Mouse (Mus musculus) hindbrain, embryonic 13.5 days (tissue): ENCODE data around the gene Dedd. TPM values are rescaled to one million over a fixed set of nuclear protein-coding genes. Genes with fewer than 3 reads are reported as not detected.

Experiments
- ATAC-seq: fragments of 200-750 bp; cut with Nextera tagmentation; 2 replicates; pipeline ENCODE4 v1.8.0; 2017; ENCODE audit warnings: moderate TSS enrichment; ENCODE audit not compliant: low FRiP score
- H3K27ac ChIP-seq: fragments of 300-500 bp; sonication (generic); 2 replicates; pipeline ENCODE4 v1.5.1; 2015; ENCODE audit warnings: inconsistent platforms, mild to moderate bottlenecking, moderate library complexity
- H3K27me3 ChIP-seq: fragments of 300-500 bp; sonication (generic); 2 replicates; pipeline ENCODE4 v1.6.1; 2015; ENCODE audit warnings: mild to moderate bottlenecking, inconsistent platforms
- H3K36me3 ChIP-seq: fragments of 300-500 bp; sonication (generic); 2 replicates; pipeline ENCODE4 v1.6.1; 2015; ENCODE audit warnings: mild to moderate bottlenecking, inconsistent platforms
- H3K4me1 ChIP-seq: fragments of 300-500 bp; sonication (generic); replicated peaks from 2 replicates; pipeline ENCODE4 v1.6.1; 2015; ENCODE audit warnings: inconsistent platforms
- H3K4me2 ChIP-seq: fragments of 300-500 bp; sonication (generic); 2 replicates; pipeline ENCODE4 v1.6.1; 2015; ENCODE audit warnings: inconsistent platforms, mild to moderate bottlenecking, moderate library complexity
- H3K4me3 ChIP-seq: fragments of 300-500 bp; sonication (generic); 2 replicates; pipeline ENCODE4 v1.5.1; 2015; ENCODE audit warnings: mild to moderate bottlenecking, inconsistent platforms
- H3K9ac ChIP-seq: fragments of 300-500 bp; sonication (generic); 2 replicates; pipeline ENCODE4 v1.6.1; 2015; ENCODE audit warnings: mild to moderate bottlenecking, inconsistent platforms
- H3K9me3 ChIP-seq: fragments of 300-500 bp; sonication (generic); 2 replicates; pipeline ENCODE4 v1.6.1; 2016; ENCODE audit warnings: inconsistent platforms
- WGBS: fragments of 180-500 bp; shearing (Covaris S2); methylation state at CpG from one replicate; pipeline ENCODE4 v1.1.7; 2015; 5-methylcytosine and 5-hydroxymethylcytosine counted together
- polyA plus RNA-seq: library from polyadenylated mRNA; unstranded; fragments of >200 nt; fragmentation: Nextera tagmentation; extraction: Ambion mirVana; gene quantifications from 2 replicates; pipeline ENCODE4 v1.2.1, GENCODE M21; 2015

Dedd gene
- polyA plus RNA-seq, 1 experiment from 2014 or later = 52.3 TPM

DNA sequence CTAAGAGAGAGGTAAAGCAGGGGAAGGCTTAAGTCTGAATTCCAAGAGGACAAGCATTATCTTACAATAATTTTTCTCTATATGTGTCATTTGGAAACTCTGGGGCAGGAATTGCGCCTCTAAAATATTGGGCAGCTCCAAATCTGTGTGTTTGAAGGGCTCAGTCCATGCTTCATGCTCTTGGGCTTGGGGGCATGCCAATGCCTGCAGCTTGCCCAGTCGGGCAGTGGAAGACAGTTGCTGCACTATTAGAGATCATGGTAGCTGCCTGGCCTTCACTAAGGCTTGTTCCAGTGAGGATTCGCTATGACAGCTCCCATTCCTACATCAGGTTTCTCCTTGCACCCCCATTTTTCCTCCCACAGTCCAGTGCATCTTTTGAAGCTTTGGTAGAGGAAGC, 19.7 kb downstream of the Dedd start:
- peaks cover 39% of the 10 kb centered on the region for H3K4me1 ChIP-seq
- 95% methylated on average over 3 of the region's 3 CpGs for WGBS
- H3K4me2 ChIP-seq = no peak overlapping the region
- no peak for ATAC-seq
- H3K36me3 ChIP-seq = peaks cover 3% of the 10 kb centered on the region; the same call in 1 of the 2 replicates
- no peak overlapping the region for H3K4me3 ChIP-seq
- H3K27ac ChIP-seq = no peak overlapping the region
- H3K9ac ChIP-seq = no peak overlapping the region
- H3K27me3 ChIP-seq = no peaks in the 10 kb centered on the region
- H3K9me3 ChIP-seq = peaks cover 5% of the 10 kb centered on the region; the same call in 1 of the 2 replicates

DNA sequence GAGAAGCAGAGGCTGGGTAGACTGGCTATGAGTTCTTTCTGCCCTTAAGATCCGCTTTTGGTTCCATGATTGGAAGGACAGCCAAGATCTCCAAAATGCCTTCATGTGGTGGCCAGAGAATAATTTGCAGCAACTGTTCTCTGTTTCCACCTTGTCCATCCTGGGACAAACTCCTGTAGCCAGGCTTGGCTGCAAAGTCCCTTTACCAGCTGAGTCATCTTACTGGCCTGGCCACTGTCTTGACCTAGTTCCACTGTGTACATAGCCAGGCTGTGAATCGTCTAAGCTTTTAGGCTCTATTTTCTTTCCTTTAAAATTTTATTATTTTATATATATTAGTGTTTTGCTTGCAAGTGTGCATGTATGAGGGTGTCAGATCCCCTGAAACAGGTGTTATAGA, 20.3 kb downstream of the Dedd start:
- 95% methylated on average over 2 of the region's 2 CpGs for WGBS
- peaks cover 5% of the 10 kb centered on the region; the same call in 1 of the 2 replicates for H3K9me3 ChIP-seq

DNA sequence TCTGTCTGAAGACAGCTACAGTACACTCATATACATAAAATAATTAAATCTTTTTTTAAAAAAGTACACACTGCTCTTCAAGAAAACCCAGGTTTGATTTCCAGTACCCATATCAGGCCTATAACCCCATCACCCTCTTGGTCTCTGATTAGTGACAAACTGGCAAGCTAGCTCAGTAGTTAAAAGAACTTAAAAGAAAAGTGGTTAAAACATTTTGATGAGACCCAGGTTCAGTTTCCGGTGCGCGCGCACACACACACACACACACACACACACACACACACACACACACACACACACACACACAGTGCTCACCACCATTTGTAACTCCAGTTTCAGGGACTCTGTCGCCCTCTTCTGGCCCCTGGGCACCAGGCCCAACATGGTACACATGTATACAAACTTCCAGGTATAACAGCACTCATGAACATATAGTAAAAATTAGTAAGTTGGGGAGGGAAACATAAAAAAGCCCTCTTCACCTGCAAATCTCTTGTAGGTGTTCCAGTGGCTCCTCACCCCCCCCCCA, 26.9 kb downstream of the Dedd start:
- no peak for ATAC-seq
- Histone ChIP-seq H3K36me3 (peaks cover 28% of the 10 kb centered on the region), H3K27me3 (no peaks in the 10 kb centered on the region), H3K4me3 (no peak overlapping the region), H3K9me3 (peaks cover 3% of the 10 kb centered on the region; the same call in 1 of the 2 replicates), H3K4me1 (peaks cover 13% of the 10 kb centered on the region), H3K9ac (no peak overlapping the region), H3K27ac (no peak overlapping the region), H3K4me2 (no peak overlapping the region)
- 81% methylated on average over 5 of the region's 5 CpGs for WGBS

More for the DNA sequence above, 20.3 kb downstream of the Dedd start:
- Histone ChIP-seq H3K9ac (no peak overlapping the region), H3K27me3 (no peaks in the 10 kb centered on the region), H3K4me3 (no peak overlapping the region), H3K4me2 (no peak overlapping the region), H3K36me3 (0 out of 2 replicates have a peak, but pooled peaks cover 3% of the 10 kb centered on the region), H3K4me1 (peaks cover 34% of the 10 kb centered on the region), H3K27ac (no peak overlapping the region)
- no peak for ATAC-seq

DNA sequence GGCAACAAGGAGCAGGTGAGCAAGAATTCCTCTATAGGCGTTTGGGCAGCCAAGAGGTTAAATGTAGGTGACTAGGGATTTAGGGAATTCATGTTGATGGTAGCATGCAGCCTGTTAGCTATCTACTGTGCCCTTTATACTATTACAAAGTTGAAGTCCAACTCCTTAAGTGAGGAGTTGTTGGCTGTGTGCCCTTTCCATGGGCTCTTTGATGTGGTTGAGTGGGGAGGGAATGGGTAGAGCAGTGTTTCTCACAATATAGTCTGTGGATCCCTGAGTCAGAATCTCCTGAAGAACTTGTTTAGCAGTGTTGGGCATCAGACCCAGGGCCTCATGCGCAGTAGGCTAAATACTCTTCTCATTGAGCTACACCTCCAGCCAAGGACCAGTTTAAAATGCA, 27.9 kb downstream of the Dedd start:
- Histone ChIP-seq H3K36me3 (peaks cover 28% of the 10 kb centered on the region), H3K4me1 (peaks cover 19% of the 10 kb centered on the region), H3K4me2 (no peak overlapping the region), H3K27me3 (no peaks in the 10 kb centered on the region), H3K4me3 (no peak overlapping the region), H3K9me3 (peaks cover 3% of the 10 kb centered on the region; the same call in 1 of the 2 replicates), H3K27ac (no peak overlapping the region), H3K9ac (no peak overlapping the region)
- WGBS = 89% methylated on average over 2 of the region's 2 CpGs
- no peak for ATAC-seq

DNA sequence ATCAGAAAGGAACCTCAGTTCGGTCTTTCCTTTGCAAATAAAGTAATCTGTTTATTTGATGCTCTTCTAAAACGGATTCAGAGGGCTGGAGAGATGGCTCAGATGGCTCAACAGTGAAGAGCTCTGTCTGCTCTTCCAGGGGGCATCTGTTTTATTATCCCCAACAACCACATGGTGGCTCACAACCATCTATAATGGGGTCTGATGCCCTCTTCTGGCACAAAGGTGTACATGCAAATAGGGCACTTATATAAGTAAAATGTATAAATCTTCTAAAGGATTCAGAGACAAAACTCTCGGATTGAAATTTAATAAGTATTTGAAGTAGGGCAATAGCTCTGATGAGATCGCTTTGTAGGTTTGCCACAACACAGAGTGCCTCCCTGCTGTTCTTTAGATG, 29.5 kb downstream of the Dedd start:
- Histone ChIP-seq H3K9me3 (peaks cover 3% of the 10 kb centered on the region; the same call in 1 of the 2 replicates), H3K4me1 (peaks cover 21% of the 10 kb centered on the region), H3K27me3 (no peaks in the 10 kb centered on the region), H3K4me2 (no peak overlapping the region), H3K36me3 (peaks cover 28% of the 10 kb centered on the region), H3K4me3 (no peak overlapping the region), H3K27ac (no peak overlapping the region), H3K9ac (no peak overlapping the region)
- WGBS = 78% methylated on average over 4 of the region's 4 CpGs
- no peak for ATAC-seq

DNA sequence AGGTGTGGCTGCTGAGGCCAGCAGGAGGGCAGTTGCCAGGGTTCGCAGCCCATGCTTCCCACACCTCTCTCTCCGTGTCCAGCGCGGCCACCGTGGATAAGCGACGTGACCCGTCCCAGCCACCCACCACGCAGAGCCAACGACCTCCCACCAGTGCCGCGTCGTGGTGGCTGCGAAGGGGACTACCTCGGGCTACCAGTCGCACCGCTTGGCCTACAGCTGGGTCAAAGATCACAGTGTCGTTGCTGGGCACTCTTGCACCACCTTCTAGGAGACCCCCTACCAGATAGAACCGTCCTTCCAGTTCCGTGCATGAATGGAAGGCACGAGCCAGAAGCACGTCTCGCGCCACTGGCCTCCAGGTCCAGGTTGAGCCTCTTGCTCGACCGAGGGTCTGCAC, 31.3 kb downstream of the Dedd start:
- H3K9me3 ChIP-seq = peaks cover 3% of the 10 kb centered on the region; the same call in 1 of the 2 replicates
- WGBS = 4% methylated on average over 26 of the region's 26 CpGs
- H3K9ac ChIP-seq = peak overlapping the region; percentile 78
- no peaks in the 10 kb centered on the region for H3K27me3 ChIP-seq
- peak overlapping the region; percentile 90 for H3K27ac ChIP-seq
- H3K4me2 ChIP-seq = peak overlapping the region; percentile 89
- peaks cover 21% of the 10 kb centered on the region for H3K4me1 ChIP-seq
- ATAC-seq = no peak
- H3K4me3 ChIP-seq = peak overlapping the region; percentile 51
- peaks cover 28% of the 10 kb centered on the region for H3K36me3 ChIP-seq

DNA sequence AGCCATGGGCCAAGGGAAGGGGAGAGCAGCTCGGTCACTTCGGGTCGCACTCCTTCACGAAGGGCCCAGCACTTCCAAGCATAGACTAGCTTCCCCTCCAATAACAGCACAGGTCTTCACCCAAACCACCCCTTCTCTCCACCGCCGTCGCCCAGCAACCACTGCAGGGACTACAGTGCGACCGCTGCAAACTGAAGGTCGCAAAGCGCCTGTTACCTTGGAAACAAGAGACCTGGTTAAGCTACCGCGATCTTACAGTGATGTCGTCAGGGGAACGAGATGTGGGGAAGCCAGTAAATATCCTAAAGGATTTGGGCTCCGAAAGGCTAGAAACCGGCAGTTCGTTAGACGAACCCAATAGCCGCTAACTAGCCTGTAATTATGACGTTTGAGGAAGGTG, 31.7 kb downstream of the Dedd start, which contains the start of gene Klhdc9:
Gene Klhdc9 (minus strand): TSS at position 143 of the 400 bp plus-strand sequence.
- Histone ChIP-seq H3K27me3 (no peaks in the 10 kb centered on the region), H3K4me2 (peak within 1 kb of the TSS; percentile 89), H3K9me3 (peaks cover 3% of the 10 kb centered on the region; the same call in 1 of the 2 replicates), H3K27ac (peak within 1 kb of the TSS; percentile 90), H3K36me3 (peaks cover 28% of the 10 kb centered on the region), H3K9ac (peak within 1 kb of the TSS; percentile 78), H3K4me3 (peak within 1 kb of the TSS; percentile 51), H3K4me1 (peaks cover 21% of the 10 kb centered on the region)
- ATAC-seq = peak; percentile 94
- WGBS = under 1% methylated on average over 21 of the region's 21 CpGs

DNA sequence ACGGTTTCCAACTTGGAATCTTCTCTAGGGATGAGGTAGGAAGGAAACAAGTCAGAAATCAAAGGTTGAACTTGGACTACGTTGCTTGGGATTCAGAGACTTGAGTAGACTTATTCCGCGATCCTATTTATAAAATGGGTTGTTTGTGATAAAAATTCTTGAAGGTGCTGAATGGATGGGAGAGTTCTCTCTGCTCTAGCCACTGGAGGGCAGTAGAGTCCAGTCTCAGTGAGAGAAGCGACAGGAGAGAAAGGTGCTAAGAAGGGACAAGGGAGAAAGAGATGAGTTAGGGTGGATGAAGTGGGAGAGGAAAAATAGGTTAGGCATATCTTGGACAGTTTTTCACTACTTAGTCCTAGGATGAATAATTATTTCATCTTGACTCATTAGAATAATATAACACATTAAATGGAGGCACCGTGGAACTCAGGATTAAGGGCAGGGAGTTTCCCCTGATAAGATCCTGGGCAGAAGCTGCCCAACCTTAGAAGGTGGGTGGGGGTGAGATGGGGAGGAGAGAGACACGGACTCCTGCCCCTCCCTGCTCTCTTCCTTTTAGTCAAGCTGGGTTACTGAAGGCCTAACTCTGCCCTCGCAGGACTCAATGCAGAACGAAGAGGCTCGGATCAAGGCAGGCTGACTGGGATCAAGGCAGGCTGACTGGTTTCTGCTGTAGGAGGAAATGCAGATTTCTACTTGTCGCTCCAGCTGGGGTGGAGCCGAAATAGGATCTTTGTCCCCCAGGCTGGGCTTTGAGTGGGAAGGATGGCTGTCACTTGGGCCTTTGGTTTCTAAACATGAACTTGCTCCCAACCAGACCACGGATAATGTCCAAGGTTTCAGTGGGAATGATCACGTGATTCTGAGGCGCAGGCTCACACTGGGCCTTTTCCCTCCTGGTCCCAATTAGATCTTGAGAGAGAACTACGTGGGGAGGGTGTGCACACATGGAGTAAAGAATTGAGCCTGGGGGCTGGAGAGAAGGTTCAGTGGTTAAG, 32.5 kb downstream of the Dedd start:
- Histone ChIP-seq H3K4me1 (peaks cover 21% of the 10 kb centered on the region), H3K9me3 (peaks cover 3% of the 10 kb centered on the region; the same call in 1 of the 2 replicates), H3K9ac (peak overlapping the region; percentile 78), H3K4me3 (peak overlapping the region; percentile 51), H3K36me3 (peaks cover 27% of the 10 kb centered on the region), H3K4me2 (peak overlapping the region; percentile 89), H3K27ac (peak overlapping the region; percentile 90), H3K27me3 (no peaks in the 10 kb centered on the region)
- 30% methylated on average over 16 of the region's 16 CpGs for WGBS
- peak; percentile 79 for ATAC-seq

DNA sequence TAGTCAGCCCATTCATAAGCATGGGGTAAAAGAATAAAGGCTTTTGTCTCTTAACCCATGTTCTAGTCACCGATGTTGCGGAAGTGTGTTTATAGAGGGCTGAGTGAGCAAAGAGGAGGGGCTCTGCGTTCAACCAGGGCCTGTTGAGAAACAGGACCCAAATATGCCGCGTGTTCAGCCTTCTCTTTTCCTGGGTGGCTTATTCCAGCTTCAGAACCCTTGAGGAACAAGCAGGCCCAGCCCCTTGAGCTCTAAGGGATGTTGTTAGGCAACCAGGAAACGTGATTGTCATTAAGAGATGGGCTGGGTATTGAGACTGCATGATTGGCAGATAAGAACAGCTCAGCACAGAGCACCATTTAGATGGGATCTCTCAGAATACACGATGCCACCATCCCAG, 37.0 kb downstream of the Dedd start:
- Histone ChIP-seq H3K36me3 (no peaks in the 10 kb centered on the region), H3K9ac (peak overlapping the region; percentile 46; the same call in 1 of the 2 replicates), H3K9me3 (no peaks in the 10 kb centered on the region), H3K27ac (no peak overlapping the region), H3K4me1 (peaks cover 7% of the 10 kb centered on the region), H3K4me3 (no peak overlapping the region), H3K4me2 (no peak overlapping the region), H3K27me3 (peaks cover 10% of the 10 kb centered on the region; the same call in 1 of the 2 replicates)
- 58% methylated on average over 7 of the region's 7 CpGs for WGBS
- ATAC-seq = no peak

DNA sequence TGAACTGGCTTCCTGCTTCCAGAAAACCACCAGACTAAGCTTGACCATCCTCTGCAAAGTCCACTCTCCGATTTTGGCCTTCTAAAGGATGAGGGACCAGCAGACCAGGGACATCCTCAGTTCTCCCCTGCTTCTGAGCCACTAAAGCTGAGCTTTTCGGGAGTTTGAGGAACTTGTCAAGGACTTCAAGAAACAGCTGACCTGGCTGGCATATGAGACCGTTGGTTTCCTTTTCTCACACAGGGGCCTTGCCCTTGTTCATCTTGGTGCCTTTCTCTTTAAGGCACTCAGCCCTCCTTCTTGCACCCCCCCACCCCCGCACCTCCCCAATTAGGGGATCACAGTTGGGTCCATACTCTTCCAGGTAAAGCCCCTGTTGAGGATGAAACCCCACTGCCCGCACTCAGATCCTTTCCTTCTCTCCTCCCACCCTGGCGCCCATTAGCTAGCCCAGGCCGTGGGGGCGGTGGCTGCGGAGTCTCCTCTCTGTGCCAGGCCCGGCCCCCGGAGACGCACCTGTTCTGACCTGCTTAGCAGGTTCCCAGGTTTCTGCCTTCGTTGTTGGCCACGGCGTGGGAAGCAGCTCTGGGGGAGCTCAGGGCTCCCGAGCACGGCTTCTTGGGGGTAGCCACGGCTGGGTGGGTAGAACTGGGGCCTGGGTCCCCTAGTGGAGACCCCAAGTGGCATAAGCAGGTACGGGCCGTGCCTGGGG, 41.1 kb downstream of the Dedd start, which contains the start of gene Nectin4:
Gene Nectin4 (plus strand): TSS at position 255 of the 712 bp plus-strand sequence.
- WGBS = 41% methylated on average over 20 of the region's 20 CpGs
- H3K27ac ChIP-seq = no peak within 1 kb of the TSS
- no peak within 1 kb of the TSS for H3K9ac ChIP-seq
- ATAC-seq = no peak
- H3K4me3 ChIP-seq = no peak within 1 kb of the TSS
- H3K9me3 ChIP-seq = no peaks in the 10 kb centered on the region
- H3K36me3 ChIP-seq = no peaks in the 10 kb centered on the region
- no peaks in the 10 kb centered on the region for H3K4me1 ChIP-seq
- no peak within 1 kb of the TSS for H3K4me2 ChIP-seq
- H3K27me3 ChIP-seq = peaks cover 24% of the 10 kb centered on the region; the same call in 1 of the 2 replicates

DNA sequence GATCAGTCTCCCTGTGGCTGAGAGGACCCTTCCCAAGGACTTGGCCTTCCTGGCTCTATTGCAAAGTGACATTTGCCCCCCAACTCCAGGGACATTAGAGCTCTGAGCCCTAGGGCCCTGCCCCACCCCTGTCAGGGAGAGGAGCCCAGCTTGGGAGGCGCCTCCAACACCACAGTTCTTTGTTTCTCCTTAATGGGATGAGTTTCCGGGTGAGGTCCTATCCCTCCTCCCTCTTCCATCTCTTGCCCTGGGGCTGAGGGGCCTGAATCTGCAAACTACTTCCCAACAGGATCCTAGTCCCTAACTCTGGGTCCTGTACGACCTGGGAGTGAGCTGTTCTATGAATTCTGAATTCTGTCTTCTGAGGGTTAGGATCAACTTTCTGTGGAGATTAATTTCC, 43.9 kb downstream of the Dedd start:
- Histone ChIP-seq H3K9ac (no peak overlapping the region), H3K27ac (no peak overlapping the region), H3K9me3 (no peaks in the 10 kb centered on the region), H3K27me3 (peaks cover 24% of the 10 kb centered on the region; the same call in 1 of the 2 replicates), H3K4me2 (no peak overlapping the region), H3K36me3 (no peaks in the 10 kb centered on the region), H3K4me3 (no peak overlapping the region), H3K4me1 (no peaks in the 10 kb centered on the region)
- 61% methylated on average over 3 of the region's 3 CpGs for WGBS
- no peak for ATAC-seq

DNA sequence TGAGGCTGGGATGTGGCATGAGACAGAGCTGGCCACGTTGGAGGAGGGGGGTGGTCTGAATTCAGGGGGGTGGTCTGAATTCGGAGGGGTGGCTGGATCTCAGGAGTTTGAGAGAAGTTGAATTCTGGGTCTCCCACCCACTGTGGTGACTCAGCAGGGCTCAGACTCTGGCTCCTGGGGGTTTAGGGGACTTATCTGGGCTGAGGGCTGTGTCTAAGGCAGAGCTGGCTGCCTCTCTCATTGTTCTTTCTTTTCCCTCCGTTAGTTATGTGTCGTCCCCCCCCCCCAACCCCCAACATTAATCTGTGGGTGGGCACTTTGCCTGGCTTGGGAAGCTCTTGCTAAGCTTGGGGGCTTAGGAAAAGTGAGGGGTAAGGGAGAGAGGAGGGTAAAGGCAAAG, 45.0 kb downstream of the Dedd start:
- Histone ChIP-seq H3K36me3 (no peaks in the 10 kb centered on the region), H3K9me3 (no peaks in the 10 kb centered on the region), H3K4me3 (no peak overlapping the region), H3K9ac (no peak overlapping the region), H3K4me2 (no peak overlapping the region), H3K27ac (no peak overlapping the region), H3K4me1 (no peaks in the 10 kb centered on the region), H3K27me3 (peaks cover 24% of the 10 kb centered on the region; the same call in 1 of the 2 replicates)
- no peak for ATAC-seq
- 6% methylated on average over 3 of the region's 4 CpGs for WGBS
